In genomic region chr13:21246276-21246675, GRCm38 (mm10) we compare ENCODE assay signal across 38 mouse cellular contexts. TPM values are rescaled to one million over a fixed set of nuclear protein-coding genes. Genes with fewer than 3 reads are reported as not detected.
"Had no signal": no experiment of that assay in that cellular context is flagged by ENCODE, and none has a peak within 500 bp of the region (broad histone marks: within the 10 kb centered on the region; RNA-seq: fewer than 3 reads in every experiment).

No protein-coding gene starts in this region.

- H3K36me3 ChIP-seq: heart, embryonic 10.5 days; heart, embryonic 12.5 days; hindbrain, embryonic 10.5 days; hindbrain, embryonic 12.5 days; limb, embryonic 13.5 days; limb, embryonic 15.5 days; liver, embryonic 13.5 days; liver, embryonic 15.5 days had no signal

- DNase-seq: gastrocnemius, adult 2 months; gastrocnemius, postnatal 10 days; gastrocnemius, postnatal 25 days; heart, adult 2 months; heart, postnatal 10 days; heart, postnatal 4 days; kidney, postnatal 10 days; kidney, postnatal 4 days; layer of hippocampus, postnatal 36 days; left cerebral cortex, postnatal 4 days; liver, embryonic 13.5 days had no signal

- H3K27ac ChIP-seq: gastrocnemius, adult 2 months; heart, adult 2 months; heart, embryonic 10.5 days; hindbrain, embryonic 10.5 days; hindbrain, embryonic 12.5 days; hindbrain, embryonic 14.5 days; layer of hippocampus, adult 2 months; limb, embryonic 13.5 days; limb, embryonic 15.5 days; liver, embryonic 13.5 days; liver, embryonic 15.5 days had no signal

- H3K4me3 ChIP-seq: gastrocnemius, adult 2 months; heart, adult 2 months; heart, embryonic 10.5 days; heart, embryonic 12.5 days; hindbrain, embryonic 10.5 days; hindbrain, embryonic 12.5 days; layer of hippocampus, adult 2 months; limb, embryonic 13.5 days; limb, embryonic 15.5 days; liver, embryonic 13.5 days; liver, embryonic 15.5 days had no signal

- H3K4me1 ChIP-seq: hindbrain, embryonic 12.5 days had no signal

- H3K4me2 ChIP-seq: heart, embryonic 12.5 days; hindbrain, embryonic 12.5 days; hindbrain, embryonic 14.5 days; limb, embryonic 13.5 days; limb, embryonic 15.5 days; liver, embryonic 11.5 days; liver, embryonic 13.5 days; liver, embryonic 15.5 days had no signal

- H3K9ac ChIP-seq: heart, embryonic 12.5 days; hindbrain, embryonic 12.5 days; hindbrain, embryonic 14.5 days; limb, embryonic 13.5 days; limb, embryonic 15.5 days; liver, embryonic 13.5 days; liver, embryonic 15.5 days had no signal

- ATAC-seq: forebrain, embryonic 16.5 days; hindbrain, embryonic 16.5 days had no signal

- H3K9me3 ChIP-seq: heart, embryonic 10.5 days; heart, embryonic 12.5 days; hindbrain, embryonic 10.5 days; hindbrain, embryonic 12.5 days; limb, embryonic 13.5 days; limb, embryonic 15.5 days; liver, embryonic 13.5 days; liver, embryonic 15.5 days had no signal

RNA-seq across cellular contexts. Expression of gene Gpx5, which starts 46.3 kb away (rescaled TPM):
- total RNA-seq: gastrocnemius, adult 2 months; gastrocnemius, postnatal 10 days; gastrocnemius, postnatal 25 days; gastrocnemius, postnatal 4 days; granulocyte monocyte progenitor cell, adult 5-6 weeks; heart, adult 2 months; heart, postnatal 10 days; heart, postnatal 25 days; heart, postnatal 4 days; layer of hippocampus, adult 2 months; layer of hippocampus, postnatal 10 days; layer of hippocampus, postnatal 36 days; left cerebral cortex, adult 18-20 months; left cerebral cortex, adult 8-10 months; left cerebral cortex, postnatal 10 days; left cerebral cortex, postnatal 25 days; left cerebral cortex, postnatal 4 days had no signal
- polyA plus RNA-seq: forebrain, embryonic 16.5 days; frontal cortex, adult 2 months; heart, adult 2 months; heart, embryonic 10.5 days; heart, embryonic 12.5 days; heart, embryonic 14.5 days; heart, embryonic 16.5 days; hindbrain, embryonic 10.5 days; hindbrain, embryonic 12.5 days; hindbrain, embryonic 14.5 days; hindbrain, embryonic 16.5 days; intestine, embryonic 14.5 days; kidney, embryonic 14.5 days; kidney, embryonic 16.5 days; limb, embryonic 11.5 days; limb, embryonic 13.5 days; limb, embryonic 15.5 days; liver, embryonic 11.5 days; liver, embryonic 13.5 days; liver, embryonic 15.5 days had no signal
